Mouse (Mus musculus) CH12.LX (cell line): Measurements from ENCODE around the gene Gfm2. TPM values are rescaled to one million over a fixed set of nuclear protein-coding genes. Genes with fewer than 3 reads are reported as not detected.

Experiments used
- DNase-seq: peaks from one replicate; pipeline ENCODE4 v3.0.0-alpha.2; 2013; ENCODE audit errors: extremely low read depth
- H3K27ac ChIP-seq: 2 replicates; pipeline ENCODE4 v1.5.1; 2012; ENCODE audit warnings: low read depth, mild to moderate bottlenecking, control low read depth, moderate library complexity; ENCODE audit not compliant: insufficient read depth
- H3K27me3 ChIP-seq: replicated peaks from 2 replicates; pipeline ENCODE3; 2012; ENCODE audit warnings: inconsistent platforms
- H3K36me3 ChIP-seq, 2 experiments: replicated peaks in 1 of 2; 2 replicates each; pipeline versions ENCODE3 to v1.6.1; 2012; ENCODE audit warnings: inconsistent platforms in 1 of 2, low read length in 1 of 2, mild to moderate bottlenecking in 1 of 2, mixed read lengths in 1 of 2, moderate library complexity in 1 of 2; ENCODE audit not compliant: control insufficient read depth in 1 of 2, insufficient read depth in 1 of 2
- H3K4me1 ChIP-seq, 2 experiments: 2 replicates each; pipeline ENCODE4 v1.6.1; 2012; ENCODE audit warnings: inconsistent platforms in 1 of 2, moderate library complexity in 1 of 2; ENCODE audit not compliant: insufficient read depth in 2 of 2, control insufficient read depth in 1 of 2
- H3K4me2 ChIP-seq: 2 replicates; pipeline ENCODE4 v1.6.1; 2012; ENCODE audit warnings: low read depth, mild to moderate bottlenecking, control low read depth; ENCODE audit not compliant: poor library complexity, insufficient read depth, severe bottlenecking
- H3K4me3 ChIP-seq, 3 experiments: fragments of 150-350 bp in 1 of 3; sonication (generic) in 1 of 3; replicated peaks in 1 of 3; 2 replicates each; pipeline versions ENCODE3 to v1.5.1; 2011 to 2012; ENCODE audit warnings: low read depth in 2 of 3, low read length in 2 of 3, mild to moderate bottlenecking in 2 of 3, moderate library complexity in 2 of 3, control low read depth in 1 of 3, improper control_type of control experiment in 1 of 3, inconsistent platforms in 1 of 3, mixed read lengths in 1 of 3; ENCODE audit not compliant: poor library complexity in 1 of 3
- H3K79me2 ChIP-seq: replicated peaks from 2 replicates; pipeline ENCODE4 v1.6.1; 2012; ENCODE audit warnings: mild to moderate bottlenecking, moderate library complexity; ENCODE audit not compliant: control insufficient read depth, poor library complexity, insufficient read depth, severe bottlenecking; ENCODE audit errors: extremely low read depth
- H3K9ac ChIP-seq: 2 replicates; pipeline ENCODE4 v1.6.1; 2012; ENCODE audit warnings: low read depth, mild to moderate bottlenecking, control low read depth, moderate library complexity; ENCODE audit not compliant: insufficient read depth
- H3K9me3 ChIP-seq: replicated peaks from 2 replicates; pipeline ENCODE3; 2012; ENCODE audit warnings: low read length, inconsistent platforms, mixed read lengths
- BHLHE40 ChIP-seq: IDR thresholded peaks from 2 replicates; pipeline ENCODE4 v1.6.1; 2011; ENCODE audit warnings: mild to moderate bottlenecking, low read depth, low read length, improper control_type of control experiment
- CHD1 ChIP-seq: IDR thresholded peaks from 2 replicates; pipeline ENCODE4 v1.6.1; 2012; ENCODE audit warnings: low read depth, low read length, improper control_type of control experiment, inconsistent platforms
- CTCF ChIP-seq, 2 experiments: IDR thresholded peaks in 1 of 2; conservative IDR thresholded peaks in 1 of 2; 2 replicates each; pipeline ENCODE4 v1.5.1; 2011 to 2012; ENCODE audit warnings: low read depth in 2 of 2, low read length in 2 of 2, improper control_type of control experiment in 1 of 2, inconsistent platforms in 1 of 2, mild to moderate bottlenecking in 1 of 2, moderate library complexity in 1 of 2
- E2F4 ChIP-seq: IDR thresholded peaks from 2 replicates; pipeline ENCODE4 v1.6.1; 2011; ENCODE audit warnings: low read depth, low read length, improper control_type of control experiment; ENCODE audit not compliant: insufficient replicate concordance
- EP300 ChIP-seq: IDR thresholded peaks from 2 replicates; pipeline ENCODE4 v1.6.1; 2011; ENCODE audit warnings: low read length, improper control_type of control experiment
- JUN ChIP-seq: IDR thresholded peaks from 2 replicates; pipeline ENCODE4 v1.6.1; 2011; ENCODE audit warnings: low read depth, mild to moderate bottlenecking, low read length, improper control_type of control experiment, moderate library complexity; ENCODE audit not compliant: insufficient read depth
- JUND ChIP-seq: conservative IDR thresholded peaks from 2 replicates; pipeline ENCODE4 v1.6.1; 2011; ENCODE audit warnings: low read depth, low read length, improper control_type of control experiment
- KAT2A ChIP-seq: IDR thresholded peaks from 2 replicates; pipeline ENCODE4 v1.6.1; 2012; ENCODE audit warnings: low read length, improper control_type of control experiment, inconsistent platforms; ENCODE audit not compliant: insufficient replicate concordance
- MAFK ChIP-seq: IDR thresholded peaks from 2 replicates; pipeline ENCODE4 v1.6.1; 2011; ENCODE audit warnings: low read length, improper control_type of control experiment; ENCODE audit not compliant: insufficient replicate concordance
- MYC ChIP-seq: IDR thresholded peaks from 2 replicates; pipeline ENCODE4 v1.6.1; 2011; ENCODE audit warnings: low read depth, mild to moderate bottlenecking, improper control_type of control experiment, low read length
- NELFE ChIP-seq: IDR thresholded peaks from 2 replicates; pipeline ENCODE4 v1.6.1; 2011; ENCODE audit warnings: low read depth, low read length, improper control_type of control experiment
- NRF1 ChIP-seq: IDR thresholded peaks from 2 replicates; pipeline ENCODE4 v1.6.1; 2014; ENCODE audit warnings: low read depth, mild to moderate bottlenecking, inconsistent platforms, low read length, improper control_type of control experiment, moderate library complexity
- POLR2AphosphoS2 ChIP-seq: IDR thresholded peaks from 2 replicates; pipeline ENCODE4 v1.6.1; 2011; ENCODE audit warnings: low read depth, low read length, improper control_type of control experiment
- RAD21 ChIP-seq: IDR thresholded peaks from 2 replicates; pipeline ENCODE4 v1.6.1; 2011; ENCODE audit warnings: low read depth, mild to moderate bottlenecking, low read length, improper control_type of control experiment, moderate library complexity
- RCOR1 ChIP-seq: conservative IDR thresholded peaks from 2 replicates; pipeline ENCODE4 v1.6.1; 2012; ENCODE audit warnings: low read depth, mild to moderate bottlenecking, inconsistent platforms, low read length, improper control_type of control experiment
- SIN3A ChIP-seq: IDR thresholded peaks from 2 replicates; pipeline ENCODE4 v1.6.1; 2012; ENCODE audit warnings: low read length, improper control_type of control experiment, inconsistent platforms
- SMC3 ChIP-seq: IDR thresholded peaks from 2 replicates; pipeline ENCODE4 v1.6.1; 2011; ENCODE audit warnings: low read depth, low read length, improper control_type of control experiment
- USF1 ChIP-seq: IDR thresholded peaks from 2 replicates; pipeline ENCODE4 v1.6.1; 2014; ENCODE audit warnings: low read depth, mild to moderate bottlenecking, inconsistent platforms, low read length, improper control_type of control experiment
- USF2 ChIP-seq: conservative IDR thresholded peaks from 2 replicates; pipeline ENCODE4 v1.6.1; 2011; ENCODE audit warnings: low read depth, low read length, improper control_type of control experiment
- ZMIZ1 ChIP-seq: IDR thresholded peaks from 2 replicates; pipeline ENCODE4 v1.6.1; 2012; ENCODE audit warnings: low read depth, mild to moderate bottlenecking, inconsistent platforms, low read length, improper control_type of control experiment
- dilution Hi-C: fragments of 300-500 bp; cut with MboI; formaldehyde crosslinking; loops from 2 replicates; pipeline ENCODE4 v1.14.3; 2020; ENCODE audit warnings: low sequenced_read_pairs; ENCODE audit not compliant: extremely low pct_unique_long_range_greater_than_20kb, extremely low pct_ligation_motif_present
- in situ Hi-C: fragments of 300-500 bp; cut with MboI; formaldehyde crosslinking; loops from 3 replicates; pipeline ENCODE4 v1.14.3; 2019; ENCODE audit warnings: low sequenced_read_pairs, low pct_ligation_motif_present, low pct_unique_long_range_greater_than_20kb, mixed read lengths
- polyA plus RNA-seq: library from polyadenylated mRNA; unstranded; fragments of >175 nt; gene quantifications from 2 replicates; pipeline ENCODE4 v1.2.1, GENCODE M21; 2012; ENCODE audit warnings: low read depth; ENCODE audit not compliant: insufficient read length
- total RNA-seq, 2 experiments: library from RNA; depleted of rRNA; stranded (reverse); fragments of 300-350 nt in 1 of 2; fragments of >200 nt in 1 of 2; gene quantifications; 2 replicates each; pipeline ENCODE4 v1.2.3; 2012 to 2014

Gfm2 gene
- total and polyA plus RNA-seq, 3 experiments, result 35.5 to 38.0 (median 37.4) TPM

DNA sequence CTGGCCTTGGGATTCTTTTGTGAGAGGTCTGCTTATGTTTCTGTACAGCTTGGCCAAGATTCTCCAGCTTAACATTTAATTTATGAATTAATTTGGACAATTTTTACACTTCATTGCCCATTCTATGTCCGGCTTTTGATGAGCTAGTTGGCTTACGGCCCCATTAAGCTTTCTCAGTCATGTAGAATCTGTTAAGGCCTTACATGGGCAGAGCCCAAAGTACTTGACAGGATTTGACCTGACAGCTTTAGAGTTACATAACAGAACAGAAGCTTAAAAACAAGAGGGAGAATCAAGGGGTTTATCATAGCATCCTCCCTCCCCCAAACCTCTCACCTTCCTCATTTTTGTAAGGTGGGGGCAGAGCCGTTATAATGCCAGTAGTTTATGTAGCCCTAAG lies 49.6 kb upstream of the Gfm2 start:
- H3K4me1 ChIP-seq, result no peaks in the 10 kb centered on the region
- TF ChIP-seq E2F4, result no peak
- TF ChIP-seq NRF1, result no peak
- TF ChIP-seq JUN, result no peak
- TF ChIP-seq CHD1, result no peak
- no peak for TF ChIP-seq NELFE
- TF ChIP-seq RCOR1, result no peak
- no peak for TF ChIP-seq KAT2A
- TF ChIP-seq MAFK, result no peak
- no peak for TF ChIP-seq RAD21
- no peak for TF ChIP-seq CTCF (conservative IDR thresholded peaks at IDR 0.05 in 1 of 2, IDR thresholded peaks at IDR 0.05 in 1 of 2; ENCODE audit: low read depth in 2 of 2, low read length in 2 of 2)
- TF ChIP-seq BHLHE40, result no peak
- no peak for TF ChIP-seq EP300
- TF ChIP-seq USF2, result no peak
- no peak for TF ChIP-seq POLR2AphosphoS2
- TF ChIP-seq SIN3A, result no peak
- TF ChIP-seq MYC, result no peak
- no peak for TF ChIP-seq SMC3
- no peak for TF ChIP-seq JUND
- no peak for TF ChIP-seq ZMIZ1
- TF ChIP-seq, all 38 proteins: peak for 0
- Histone ChIP-seq H3K9me3 (no peaks in the 10 kb centered on the region), H3K4me3 (no peak overlapping the region), H3K27ac (no peak overlapping the region), H3K79me2 (no peaks in the 10 kb centered on the region), H3K36me3 (no peaks in the 10 kb centered on the region), H3K27me3 (no peaks in the 10 kb centered on the region), H3K4me2 (no peak overlapping the region), H3K9ac (no peak overlapping the region)
- dilution Hi-C loops (no loop called here), in situ Hi-C loops (no loop called here)
- no peak for DNase-seq

DNA sequence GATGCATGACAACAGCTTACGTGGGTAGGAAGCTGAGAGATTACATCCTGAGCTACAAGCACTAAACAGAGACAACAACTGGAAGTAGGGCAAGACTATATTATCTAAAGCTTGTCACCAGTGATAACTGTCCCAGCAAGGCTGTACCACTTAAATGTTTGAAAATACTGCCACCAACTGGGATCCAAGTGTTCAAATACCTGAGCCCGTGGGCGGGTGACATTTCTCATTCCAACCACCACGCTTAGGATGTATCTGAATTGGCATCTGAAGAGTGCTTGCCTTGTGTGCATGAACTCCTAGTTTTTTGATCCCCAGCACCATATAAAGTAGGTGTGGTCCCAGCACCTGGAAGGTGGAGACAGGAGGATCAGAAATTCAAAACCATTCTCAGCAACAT lies 42.0 kb upstream of the Gfm2 start:
- Histone ChIP-seq H3K4me1 (peaks cover 0 to 4% of the 10 kb centered on the region in 2 experiments; a peak in 2 of 4 replicates), H3K27ac (no peak overlapping the region), H3K79me2 (no peaks in the 10 kb centered on the region), H3K4me2 (no peak overlapping the region), H3K9ac (no peak overlapping the region), H3K36me3 (no peaks in the 10 kb centered on the region), H3K9me3 (no peaks in the 10 kb centered on the region), H3K27me3 (no peaks in the 10 kb centered on the region), H3K4me3 (no peak overlapping the region)
- dilution Hi-C loops, result no loop called here
- peak; percentile 1 for DNase-seq
- peak in 1 of 2 experiments; percentile 11; a peak in 1 of 4 replicates for TF ChIP-seq CTCF (conservative IDR thresholded peaks at IDR 0.05 in 1 of 2, IDR thresholded peaks at IDR 0.05 in 1 of 2; ENCODE audit: low read depth in 2 of 2, low read length in 2 of 2)
- no peak for TF ChIP-seq USF1
- in situ Hi-C loops, result no loop called here
